Mouse (Mus musculus) hindbrain, embryonic 16.5 days (tissue): ENCODE measurements at regions not wholly inside any gene's neighbourhood (a gene's known extent, or its start where the extent isn't known, plus 50 kb on each side); places are given as distances from the start of the nearest gene placed in this dataset.

Experiments
- ATAC-seq: fragments of 200-750 bp; cut with Nextera tagmentation; 2 replicates; pipeline ENCODE4 v1.8.0; 2017; ENCODE audit warnings: moderate TSS enrichment, moderate library complexity
- H3K27ac ChIP-seq: fragments of 300-500 bp; sonication (generic); 2 replicates; pipeline ENCODE4 v1.5.1; 2014; ENCODE audit warnings: low read depth, mild to moderate bottlenecking, control low read depth, low read length, moderate library complexity
- H3K27me3 ChIP-seq: fragments of 300-500 bp; sonication (generic); replicated peaks from 2 replicates; pipeline ENCODE4 v1.6.1; 2014; ENCODE audit warnings: low read length; ENCODE audit not compliant: control insufficient read depth, insufficient read depth
- H3K36me3 ChIP-seq: fragments of 300-500 bp; sonication (generic); 2 replicates; pipeline ENCODE4 v1.6.1; 2014; ENCODE audit warnings: mild to moderate bottlenecking, low read length, moderate library complexity, mixed read lengths; ENCODE audit not compliant: control insufficient read depth, insufficient read depth
- H3K4me1 ChIP-seq: fragments of 300-500 bp; sonication (generic); 2 replicates; pipeline ENCODE4 v1.6.1; 2014; ENCODE audit warnings: low read depth, low read length; ENCODE audit not compliant: control insufficient read depth, insufficient read depth
- H3K4me2 ChIP-seq: fragments of 300-500 bp; sonication (generic); 2 replicates; pipeline ENCODE4 v1.6.1; 2014; ENCODE audit warnings: mild to moderate bottlenecking, low read length, control low read depth, moderate library complexity
- H3K4me3 ChIP-seq: fragments of 300-500 bp; sonication (generic); 2 replicates; pipeline ENCODE4 v1.5.1; 2014; ENCODE audit warnings: mild to moderate bottlenecking, low read length, control low read depth, moderate library complexity
- H3K9ac ChIP-seq: fragments of 300-500 bp; sonication (generic); 2 replicates; pipeline ENCODE4 v1.6.1; 2014; ENCODE audit warnings: low read depth, mild to moderate bottlenecking, control low read depth, low read length, moderate library complexity
- H3K9me3 ChIP-seq: fragments of 300-500 bp; sonication (generic); 2 replicates; pipeline ENCODE4 v1.6.1; 2014; ENCODE audit warnings: mild to moderate bottlenecking, low read length, moderate library complexity; ENCODE audit not compliant: control insufficient read depth
- WGBS: fragments of 180-500 bp; shearing (Covaris S2); extraction: QIAGEN DNeasy Blood & Tissue Kit; methylation state at CpG from one replicate; pipeline ENCODE4 v1.1.7; 2014; 5-methylcytosine and 5-hydroxymethylcytosine counted together

- H3K4me1 ChIP-seq: no peaks in the 10 kb centered on the region
- H3K27ac ChIP-seq: no peak overlapping the region
- ATAC-seq: no peak
- no peak overlapping the region for H3K4me2 ChIP-seq
- no peaks in the 10 kb centered on the region for H3K9me3 ChIP-seq
- H3K36me3 ChIP-seq: no peaks in the 10 kb centered on the region
- WGBS: 84% methylated on average over 1 of the region's 1 CpGs
- H3K27me3 ChIP-seq: no peaks in the 10 kb centered on the region
- H3K4me3 ChIP-seq: no peak overlapping the region
- no peak overlapping the region for H3K9ac ChIP-seq
These were observed 263.9 kb downstream of the Atp10a start for GRCm38 (mm10) chr7:58919863-58920262.

- no peak for ATAC-seq
- H3K4me3 ChIP-seq: no peak overlapping the region
- H3K4me1 ChIP-seq: no peaks in the 10 kb centered on the region
- no peak overlapping the region for H3K4me2 ChIP-seq
- no peak overlapping the region for H3K9ac ChIP-seq
- H3K36me3 ChIP-seq: no peaks in the 10 kb centered on the region
- H3K9me3 ChIP-seq: no peaks in the 10 kb centered on the region
- H3K27ac ChIP-seq: no peak overlapping the region
- H3K27me3 ChIP-seq: no peaks in the 10 kb centered on the region
- 73% methylated on average over 1 of the region's 1 CpGs for WGBS
These were observed 264.3 kb downstream of the Atp10a start for GRCm38 (mm10) chr7:58920283-58920682.

- no peak overlapping the region for H3K9ac ChIP-seq
These were observed 269.0 kb downstream of the Atp10a start for GRCm38 (mm10) chr7:58924975-58925374.

GRCm38 (mm10) chr7:58925406-58925805, 269.4 kb downstream of the Atp10a start:
- Histone ChIP-seq H3K27ac (no peak overlapping the region), H3K36me3 (no peaks in the 10 kb centered on the region), H3K9me3 (no peaks in the 10 kb centered on the region), H3K4me3 (no peak overlapping the region), H3K4me2 (no peak overlapping the region), H3K9ac (no peak overlapping the region), H3K4me1 (no peaks in the 10 kb centered on the region), H3K27me3 (no peaks in the 10 kb centered on the region)
- WGBS: 83% methylated on average over 2 of the region's 2 CpGs
- no peak for ATAC-seq

More at GRCm38 (mm10) chr7:58924975-58925374, 269.0 kb downstream of the Atp10a start:
- Histone ChIP-seq H3K27me3 (no peaks in the 10 kb centered on the region), H3K4me2 (no peak overlapping the region), H3K36me3 (no peaks in the 10 kb centered on the region), H3K27ac (no peak overlapping the region), H3K9me3 (no peaks in the 10 kb centered on the region), H3K4me1 (no peaks in the 10 kb centered on the region), H3K4me3 (no peak overlapping the region)
- ATAC-seq: no peak
- 95% methylated on average over 1 of the region's 1 CpGs for WGBS

GRCm38 (mm10) chr7:58957448-58957847, 271.1 kb upstream of the Ube3a start:
- Histone ChIP-seq H3K36me3 (no peaks in the 10 kb centered on the region), H3K4me3 (no peak overlapping the region), H3K4me2 (no peak overlapping the region), H3K9me3 (no peaks in the 10 kb centered on the region), H3K27me3 (no peaks in the 10 kb centered on the region), H3K4me1 (no peaks in the 10 kb centered on the region), H3K27ac (no peak overlapping the region), H3K9ac (no peak overlapping the region)
- WGBS: 82% methylated on average over 2 of the region's 2 CpGs
- ATAC-seq: no peak

GRCm38 (mm10) chr7:59007196-59007595, 221.4 kb upstream of the Ube3a start:
- Histone ChIP-seq H3K27ac (no peak overlapping the region), H3K4me1 (no peaks in the 10 kb centered on the region), H3K27me3 (no peaks in the 10 kb centered on the region), H3K9me3 (no peaks in the 10 kb centered on the region), H3K4me2 (no peak overlapping the region), H3K4me3 (no peak overlapping the region), H3K9ac (no peak overlapping the region), H3K36me3 (no peaks in the 10 kb centered on the region)
- WGBS: 65% methylated on average over 2 of the region's 2 CpGs
- no peak for ATAC-seq

- H3K27me3 ChIP-seq: no peaks in the 10 kb centered on the region
- no peak overlapping the region for H3K4me3 ChIP-seq
- no peaks in the 10 kb centered on the region for H3K4me1 ChIP-seq
- ATAC-seq: no peak
- no peak overlapping the region for H3K9ac ChIP-seq
- H3K27ac ChIP-seq: no peak overlapping the region
- H3K36me3 ChIP-seq: no peaks in the 10 kb centered on the region
- H3K4me2 ChIP-seq: no peak overlapping the region; the same call in 1 of the 2 replicates
- no peaks in the 10 kb centered on the region for H3K9me3 ChIP-seq
- WGBS: 68% methylated on average over 9 of the region's 9 CpGs
These were observed 214.9 kb upstream of the Ube3a start for GRCm38 (mm10) chr7:59013449-59014301.

- WGBS: 32% methylated on average over 6 of the region's 6 CpGs
- ATAC-seq: peak; percentile 68
- Histone ChIP-seq H3K9me3 (no peaks in the 10 kb centered on the region), H3K4me3 (no peak overlapping the region), H3K4me1 (no peaks in the 10 kb centered on the region), H3K9ac (no peak overlapping the region), H3K36me3 (no peaks in the 10 kb centered on the region), H3K27ac (no peak overlapping the region), H3K4me2 (no peak overlapping the region; the same call in 1 of the 2 replicates), H3K27me3 (no peaks in the 10 kb centered on the region)
These were observed 214.3 kb upstream of the Ube3a start for GRCm38 (mm10) chr7:59014302-59014677.

- no peaks in the 10 kb centered on the region for H3K27me3 ChIP-seq
- H3K9ac ChIP-seq: no peak overlapping the region
- no peaks in the 10 kb centered on the region for H3K4me1 ChIP-seq
- H3K4me2 ChIP-seq: no peak overlapping the region
- no peaks in the 10 kb centered on the region for H3K9me3 ChIP-seq
- 36% methylated on average over 2 of the region's 2 CpGs for WGBS
- H3K27ac ChIP-seq: no peak overlapping the region
- ATAC-seq: peak; percentile 76
- no peak overlapping the region for H3K4me3 ChIP-seq
- H3K36me3 ChIP-seq: no peaks in the 10 kb centered on the region
These were observed 201.1 kb upstream of the Ube3a start for GRCm38 (mm10) chr7:59027437-59027836.
